Mouse (Mus musculus): ENCODE results near the gene Fibcd1. TPM values are rescaled to one million over a fixed set of nuclear protein-coding genes. Genes with fewer than 3 reads are reported as not detected.

Gene Fibcd1
- polyA plus RNA-seq, 1 experiment from 2014 or later: 0.06 TPM

GRCm38 (mm10) chr2:31845512-31845895, 301 bp downstream of the Fibcd1 start:
- Histone ChIP-seq H3K27me3 (ENCODE audit: control insufficient read depth, insufficient read depth, low read depth, low read length) (peaks cover 57% of the 10 kb centered on the region), H3K4me3 (ENCODE audit: low read length) (peak overlapping the region; percentile 50), H3K36me3 (ENCODE audit: control insufficient read depth, insufficient read depth, low read length) (no peaks in the 10 kb centered on the region), H3K4me1 (replicated peaks; ENCODE audit: control insufficient read depth, insufficient read depth, low read length) (peaks cover 13% of the 10 kb centered on the region), H3K9me3 (ENCODE audit: control insufficient read depth, low read length) (no peaks in the 10 kb centered on the region), H3K9ac (ENCODE audit: low read length) (peak overlapping the region; percentile 61; the same call in 1 of the 2 replicates), H3K4me2 (ENCODE audit: low read depth, low read length) (peak overlapping the region; percentile 92), H3K27ac (ENCODE audit: low read length) (no peak overlapping the region)
- ATAC-seq (ENCODE audit: low read depth): 0 out of 2 replicates have a peak, but pooled peaks have one; percentile 14
- 0% methylated on average over 19 of the region's 26 CpGs for WGBS

- no peaks in the 10 kb centered on the region for H3K36me3 ChIP-seq (ENCODE audit: control insufficient read depth, insufficient read depth, low read length)
- H3K4me1 ChIP-seq (replicated peaks; ENCODE audit: control insufficient read depth, insufficient read depth, low read length): peaks cover 13% of the 10 kb centered on the region
- no peak overlapping the region for H3K27ac ChIP-seq (ENCODE audit: low read length)
- 0 out of 2 replicates have a peak, but pooled peaks have one; percentile 14 for ATAC-seq (ENCODE audit: low read depth)
- H3K9ac ChIP-seq (ENCODE audit: low read length): no peak overlapping the region
- H3K9me3 ChIP-seq (ENCODE audit: control insufficient read depth, low read length): no peaks in the 10 kb centered on the region
- H3K4me2 ChIP-seq (ENCODE audit: low read depth, low read length): no peak overlapping the region
- WGBS: 3% methylated on average over 10 of the region's 10 CpGs
- H3K4me3 ChIP-seq (ENCODE audit: low read length): no peak overlapping the region
- peaks cover 59% of the 10 kb centered on the region for H3K27me3 ChIP-seq (ENCODE audit: control insufficient read depth, insufficient read depth, low read depth, low read length)
Observed at GRCm38 (mm10) chr2:31844729-31845136, 1.1 kb downstream of the Fibcd1 start.

GRCm38 (mm10) chr2:31838868-31839267, 6.9 kb downstream of the Fibcd1 start:
- Histone ChIP-seq H3K4me3 (ENCODE audit: low read length) (no peak overlapping the region), H3K9ac (ENCODE audit: low read length) (no peak overlapping the region), H3K36me3 (ENCODE audit: control insufficient read depth, insufficient read depth, low read length) (no peaks in the 10 kb centered on the region), H3K27me3 (ENCODE audit: control insufficient read depth, insufficient read depth, low read depth, low read length) (peaks cover 23% of the 10 kb centered on the region), H3K27ac (ENCODE audit: low read length) (no peak overlapping the region), H3K9me3 (ENCODE audit: control insufficient read depth, low read length) (no peaks in the 10 kb centered on the region), H3K4me1 (replicated peaks; ENCODE audit: control insufficient read depth, insufficient read depth, low read length) (no peaks in the 10 kb centered on the region), H3K4me2 (ENCODE audit: low read depth, low read length) (no peak overlapping the region)
- WGBS: 45% methylated on average over 1 of the region's 1 CpGs
- no peak for ATAC-seq (ENCODE audit: low read depth)

- H3K4me3 ChIP-seq (ENCODE audit: low read length): no peak overlapping the region
- 23% methylated on average over 6 of the region's 6 CpGs for WGBS
- H3K9me3 ChIP-seq (ENCODE audit: control insufficient read depth, low read length): no peaks in the 10 kb centered on the region
- no peak for ATAC-seq (ENCODE audit: low read depth)
- no peak overlapping the region for H3K4me2 ChIP-seq (ENCODE audit: low read depth, low read length)
- H3K36me3 ChIP-seq (ENCODE audit: control insufficient read depth, insufficient read depth, low read length): no peaks in the 10 kb centered on the region
- H3K9ac ChIP-seq (ENCODE audit: low read length): no peak overlapping the region
- H3K27me3 ChIP-seq (ENCODE audit: control insufficient read depth, insufficient read depth, low read depth, low read length): peaks cover 15% of the 10 kb centered on the region
- H3K27ac ChIP-seq (ENCODE audit: low read length): no peak overlapping the region
- H3K4me1 ChIP-seq (replicated peaks; ENCODE audit: control insufficient read depth, insufficient read depth, low read length): no peaks in the 10 kb centered on the region
Observed at GRCm38 (mm10) chr2:31836985-31837384, 8.8 kb downstream of the Fibcd1 start.

GRCm38 (mm10) chr2:31836091-31836490, 9.7 kb downstream of the Fibcd1 start:
- no peak for ATAC-seq (ENCODE audit: low read depth)
- WGBS: 60% methylated on average over 10 of the region's 10 CpGs
- peaks cover 11% of the 10 kb centered on the region for H3K27me3 ChIP-seq (ENCODE audit: control insufficient read depth, insufficient read depth, low read depth, low read length)
- no peaks in the 10 kb centered on the region for H3K36me3 ChIP-seq (ENCODE audit: control insufficient read depth, insufficient read depth, low read length)
- no peak overlapping the region for H3K9ac ChIP-seq (ENCODE audit: low read length)
- no peaks in the 10 kb centered on the region for H3K4me1 ChIP-seq (replicated peaks; ENCODE audit: control insufficient read depth, insufficient read depth, low read length)
- no peak overlapping the region for H3K27ac ChIP-seq (ENCODE audit: low read length)
- H3K9me3 ChIP-seq (ENCODE audit: control insufficient read depth, low read length): no peaks in the 10 kb centered on the region
- no peak overlapping the region for H3K4me3 ChIP-seq (ENCODE audit: low read length)
- no peak overlapping the region for H3K4me2 ChIP-seq (ENCODE audit: low read depth, low read length)

- H3K27me3 ChIP-seq (ENCODE audit: control insufficient read depth, insufficient read depth, low read depth, low read length): peaks cover 4% of the 10 kb centered on the region
- WGBS: 16% methylated on average over 4 of the region's 4 CpGs
- H3K4me1 ChIP-seq (replicated peaks; ENCODE audit: control insufficient read depth, insufficient read depth, low read length): no peaks in the 10 kb centered on the region; the same call in 1 of the 2 replicates
Observed at GRCm38 (mm10) chr2:31828311-31828825, 17.4 kb downstream of the Fibcd1 start.

GRCm38 (mm10) chr2:31827877-31828276, 17.9 kb downstream of the Fibcd1 start:
- Histone ChIP-seq H3K4me1 (replicated peaks; ENCODE audit: control insufficient read depth, insufficient read depth, low read length) (no peaks in the 10 kb centered on the region; the same call in none of the 2 replicates), H3K36me3 (ENCODE audit: control insufficient read depth, insufficient read depth, low read length) (no peaks in the 10 kb centered on the region), H3K27me3 (ENCODE audit: control insufficient read depth, insufficient read depth, low read depth, low read length) (peaks cover 9% of the 10 kb centered on the region), H3K27ac (ENCODE audit: low read length) (no peak overlapping the region), H3K4me3 (ENCODE audit: low read length) (no peak overlapping the region), H3K9ac (ENCODE audit: low read length) (no peak overlapping the region), H3K4me2 (ENCODE audit: low read depth, low read length) (no peak overlapping the region), H3K9me3 (ENCODE audit: control insufficient read depth, low read length) (no peaks in the 10 kb centered on the region)
- no peak for ATAC-seq (ENCODE audit: low read depth)
- 30% methylated on average over 7 of the region's 7 CpGs for WGBS

More at GRCm38 (mm10) chr2:31828311-31828825, 17.4 kb downstream of the Fibcd1 start:
- Histone ChIP-seq H3K9ac (ENCODE audit: low read length) (no peak overlapping the region), H3K27ac (ENCODE audit: low read length) (no peak overlapping the region), H3K4me2 (ENCODE audit: low read depth, low read length) (no peak overlapping the region), H3K9me3 (ENCODE audit: control insufficient read depth, low read length) (no peaks in the 10 kb centered on the region), H3K36me3 (ENCODE audit: control insufficient read depth, insufficient read depth, low read length) (no peaks in the 10 kb centered on the region), H3K4me3 (ENCODE audit: low read length) (no peak overlapping the region)
- ATAC-seq (ENCODE audit: low read depth): no peak

GRCm38 (mm10) chr2:31826094-31827085, 19.4 kb downstream of the Fibcd1 start:
- WGBS: 75% methylated on average over 14 of the region's 14 CpGs
- Histone ChIP-seq H3K27me3 (ENCODE audit: control insufficient read depth, insufficient read depth, low read depth, low read length) (peaks cover 13% of the 10 kb centered on the region), H3K4me1 (replicated peaks; ENCODE audit: control insufficient read depth, insufficient read depth, low read length) (peaks cover 4% of the 10 kb centered on the region), H3K27ac (ENCODE audit: low read length) (no peak overlapping the region), H3K36me3 (ENCODE audit: control insufficient read depth, insufficient read depth, low read length) (no peaks in the 10 kb centered on the region), H3K9ac (ENCODE audit: low read length) (no peak overlapping the region), H3K4me3 (ENCODE audit: low read length) (no peak overlapping the region), H3K9me3 (ENCODE audit: control insufficient read depth, low read length) (no peaks in the 10 kb centered on the region), H3K4me2 (ENCODE audit: low read depth, low read length) (no peak overlapping the region)
- no peak for ATAC-seq (ENCODE audit: low read depth)

GRCm38 (mm10) chr2:31825469-31825911, 20.3 kb downstream of the Fibcd1 start:
- H3K4me2 ChIP-seq (ENCODE audit: low read depth, low read length): no peak overlapping the region
- peaks cover 4% of the 10 kb centered on the region for H3K4me1 ChIP-seq (replicated peaks; ENCODE audit: control insufficient read depth, insufficient read depth, low read length)
- H3K9me3 ChIP-seq (ENCODE audit: control insufficient read depth, low read length): no peaks in the 10 kb centered on the region
- H3K4me3 ChIP-seq (ENCODE audit: low read length): no peak overlapping the region
- H3K9ac ChIP-seq (ENCODE audit: low read length): no peak overlapping the region
- 61% methylated on average over 16 of the region's 16 CpGs for WGBS
- peaks cover 17% of the 10 kb centered on the region for H3K27me3 ChIP-seq (ENCODE audit: control insufficient read depth, insufficient read depth, low read depth, low read length)
- no peak for ATAC-seq (ENCODE audit: low read depth)
- no peaks in the 10 kb centered on the region for H3K36me3 ChIP-seq (ENCODE audit: control insufficient read depth, insufficient read depth, low read length)
- H3K27ac ChIP-seq (ENCODE audit: low read length): no peak overlapping the region

Data from lung, embryonic 16.5 days (tissue).